Mouse (Mus musculus): ENCODE measurements at regions not wholly inside any gene's neighbourhood (a gene's known extent, or its start where the extent isn't known, plus 50 kb on each side); places are given as distances from the start of the nearest gene placed in this dataset.
"Not testable (repeated sequence)": the region's sequence is repeated elsewhere in the genome, so short reads cannot be mapped to it uniquely, and the experiment has no call there.

- ATAC-seq (replicated peaks; ENCODE audit: low FRiP score, low TSS enrichment, poor library complexity, severe bottlenecking), result no peak
Observed at GRCm38 (mm10) chr6:6301001-6301510, 84.1 kb upstream of the Slc25a13 start.

GRCm38 (mm10) chr6:6298867-6299852 lies 82.2 kb upstream of the Slc25a13 start:
- ATAC-seq (replicated peaks; ENCODE audit: low FRiP score, low TSS enrichment, poor library complexity, severe bottlenecking), result no peak

GRCm38 (mm10) chr6:6295551-6295950 lies 78.6 kb upstream of the Slc25a13 start:
- not testable (repeated sequence) for ATAC-seq (replicated peaks; ENCODE audit: low FRiP score, low TSS enrichment, poor library complexity, severe bottlenecking)

- ATAC-seq (replicated peaks; ENCODE audit: low FRiP score, low TSS enrichment, poor library complexity, severe bottlenecking), result no peak
Observed at GRCm38 (mm10) chr6:6291781-6292180, 74.8 kb upstream of the Slc25a13 start.

- ATAC-seq (replicated peaks; ENCODE audit: low FRiP score, low TSS enrichment, poor library complexity, severe bottlenecking), result no peak
Observed at GRCm38 (mm10) chr6:6290427-6290826, 73.5 kb upstream of the Slc25a13 start.

- ATAC-seq (replicated peaks; ENCODE audit: low FRiP score, low TSS enrichment, poor library complexity, severe bottlenecking), result 0 out of 2 replicates have a peak, but pooled peaks have one; percentile 50
Observed at GRCm38 (mm10) chr6:6289806-6290205, 72.8 kb upstream of the Slc25a13 start.

GRCm38 (mm10) chr6:6280812-6281568 lies 64.0 kb upstream of the Slc25a13 start:
- ATAC-seq (replicated peaks; ENCODE audit: low FRiP score, low TSS enrichment, poor library complexity, severe bottlenecking), result no peak

- no peak for ATAC-seq (replicated peaks; ENCODE audit: low FRiP score, low TSS enrichment, poor library complexity, severe bottlenecking)
Observed at GRCm38 (mm10) chr6:6279646-6280045, 62.7 kb upstream of the Slc25a13 start.

GRCm38 (mm10) chr6:6270545-6270944 lies 53.6 kb upstream of the Slc25a13 start:
- no peak for ATAC-seq (replicated peaks; ENCODE audit: low FRiP score, low TSS enrichment, poor library complexity, severe bottlenecking)

All from megakaryocyte-erythroid progenitor cell, adult 5-6 weeks (primary cell).